In genomic region chr3:142071601-142072000, GRCm38 (mm10) we compare ENCODE assay signal across 21 mouse cellular contexts.
A peak's percentile ranks its signal among the peaks of the same experiment; 100 is the strongest.
DNase-seq lines count a peak whose midpoint lies in the region; ATAC-seq and TF ChIP-seq lines count a peak whose summit lies in the region.
"Had no signal": no experiment of that assay in that cellular context is flagged by ENCODE, and none has a peak within 500 bp of the region (broad histone marks: within the 10 kb centered on the region; RNA-seq: fewer than 3 reads in every experiment).

No protein-coding gene starts in this region.

- WGBS in limb, embryonic 14.5 days, result 72% methylated on average over 5 of the region's 5 CpGs
- 90% methylated on average over 5 of the region's 5 CpGs for WGBS in limb, embryonic 10.5 days
- 67% methylated on average over 5 of the region's 5 CpGs for WGBS in lung, postnatal 0 days

- H3K4me2 ChIP-seq in limb, embryonic 14.5 days (replicated peaks; ENCODE audit: low read depth, low read length, severe bottlenecking), result no peak overlapping the region
- H3K4me2 ChIP-seq in lung, postnatal 0 days (replicated peaks; ENCODE audit: low read depth, low read length), result no peak overlapping the region
- H3K4me2 ChIP-seq: embryonic facial prominence, embryonic 13.5 days; forebrain, embryonic 13.5 days; heart, embryonic 13.5 days had no signal

- no peak overlapping the region for H3K27ac ChIP-seq in gastrocnemius, adult 2 months
- no peak overlapping the region for H3K27ac ChIP-seq in limb, embryonic 14.5 days (replicated peaks; ENCODE audit: low read depth, low read length)
- no peak overlapping the region for H3K27ac ChIP-seq in limb, embryonic 10.5 days
- H3K27ac ChIP-seq in lung, postnatal 0 days (ENCODE audit: low read length), result no peak overlapping the region
- H3K27ac ChIP-seq: embryonic facial prominence, embryonic 13.5 days; forebrain, embryonic 13.5 days; heart, embryonic 13.5 days had no signal

- peak; percentile 12 for DNase-seq in gastrocnemius, postnatal 10 days
- no peak for DNase-seq in gastrocnemius, adult 2 months
- peak; percentile 69 for DNase-seq in limb, embryonic 14.5 days (ENCODE audit: low spot score)
- DNase-seq in limb, embryonic 10.5 days (ENCODE audit: low spot score), result no peak
- DNase-seq in lung, postnatal 0 days (ENCODE audit: low spot score), result peak; percentile 23
- no peak for DNase-seq in lung, postnatal 14 days
- DNase-seq in NIH3T3 (ENCODE audit: low read depth), result peak; percentile 9
- DNase-seq: adrenal gland, adult 2 months; cerebellum, adult 11-12 months; cerebellum, adult 9-10 months; cerebellum, postnatal 25 days; forebrain, postnatal 0 days; gastrocnemius, postnatal 36 days; heart, adult 11 months; heart, postnatal 36 days had no signal

- H3K9me3 ChIP-seq in limb, embryonic 14.5 days (ENCODE audit: control insufficient read depth, low read length), result no peaks in the 10 kb centered on the region
- no peaks in the 10 kb centered on the region for H3K9me3 ChIP-seq in limb, embryonic 10.5 days (replicated peaks)
- H3K9me3 ChIP-seq in lung, postnatal 0 days (ENCODE audit: low read length), result no peaks in the 10 kb centered on the region
- H3K9me3 ChIP-seq: embryonic facial prominence, embryonic 13.5 days; forebrain, embryonic 13.5 days; heart, embryonic 13.5 days had no signal

- H3K27me3 ChIP-seq in limb, embryonic 14.5 days (ENCODE audit: control insufficient read depth, insufficient read depth, low read length), result no peaks in the 10 kb centered on the region
- H3K27me3 ChIP-seq in limb, embryonic 10.5 days (ENCODE audit: low read depth, poor library complexity, severe bottlenecking), result no peaks in the 10 kb centered on the region
- no peaks in the 10 kb centered on the region for H3K27me3 ChIP-seq in lung, postnatal 0 days (replicated peaks; ENCODE audit: insufficient read depth, low read length)
- H3K27me3 ChIP-seq: CH12.LX; embryonic facial prominence, embryonic 13.5 days; forebrain, embryonic 13.5 days; heart, embryonic 13.5 days had no signal

- no peak for ATAC-seq in limb, embryonic 14.5 days (ENCODE audit: low FRiP score, low read depth)
- ATAC-seq in lung, postnatal 0 days, result no peak
- ATAC-seq in megakaryocyte-erythroid progenitor cell, adult 5-6 weeks (replicated peaks; ENCODE audit: low FRiP score, low TSS enrichment, poor library complexity, severe bottlenecking), result no peak
- ATAC-seq: forebrain, embryonic 13.5 days; forebrain, postnatal 0 days; hindbrain, embryonic 16.5 days had no signal

- H3K4me1 ChIP-seq in limb, embryonic 14.5 days (ENCODE audit: control insufficient read depth, insufficient read depth, low read length), result no peaks in the 10 kb centered on the region; the same call in 1 of the 2 replicates
- H3K4me1 ChIP-seq in limb, embryonic 10.5 days, result no peaks in the 10 kb centered on the region
- H3K4me1 ChIP-seq in lung, postnatal 0 days (ENCODE audit: insufficient read depth, low read depth, low read length), result no peaks in the 10 kb centered on the region
- H3K4me1 ChIP-seq: embryonic facial prominence, embryonic 13.5 days; forebrain, embryonic 13.5 days had no signal

- no peaks in the 10 kb centered on the region for H3K36me3 ChIP-seq in limb, embryonic 14.5 days (ENCODE audit: control insufficient read depth, insufficient read depth, low read length)
- H3K36me3 ChIP-seq in limb, embryonic 10.5 days, result no peaks in the 10 kb centered on the region
- no peaks in the 10 kb centered on the region for H3K36me3 ChIP-seq in lung, postnatal 0 days (ENCODE audit: insufficient read depth, low read length)
- H3K36me3 ChIP-seq: embryonic facial prominence, embryonic 13.5 days; heart, embryonic 13.5 days had no signal

- TF ChIP-seq CTCF in gastrocnemius, adult 2 months (IDR thresholded peaks at IDR 0.05), result no peak
- TF ChIP-seq CTCF in lung, postnatal 0 days (IDR thresholded peaks at IDR 0.05), result no peak

- no peak for TF ChIP-seq EP300 in lung, postnatal 0 days (IDR thresholded peaks at IDR 0.05)

- H3K9ac ChIP-seq in limb, embryonic 14.5 days (ENCODE audit: low read depth, low read length, severe bottlenecking), result no peak overlapping the region
- H3K9ac ChIP-seq in lung, postnatal 0 days (replicated peaks; ENCODE audit: low read depth), result no peak overlapping the region
- H3K9ac ChIP-seq: embryonic facial prominence, embryonic 13.5 days; forebrain, embryonic 13.5 days; forebrain, postnatal 0 days; heart, embryonic 13.5 days had no signal

- no peak overlapping the region for H3K4me3 ChIP-seq in gastrocnemius, adult 2 months
- no peak overlapping the region for H3K4me3 ChIP-seq in limb, embryonic 14.5 days (replicated peaks; ENCODE audit: low read length)
- H3K4me3 ChIP-seq in limb, embryonic 10.5 days, result no peak overlapping the region
- H3K4me3 ChIP-seq in lung, postnatal 0 days (ENCODE audit: low read depth, low read length), result no peak overlapping the region
- H3K4me3 ChIP-seq: embryonic facial prominence, embryonic 13.5 days; forebrain, embryonic 13.5 days; heart, embryonic 13.5 days had no signal

- no peak for TF ChIP-seq POLR2A in limb, embryonic 14.5 days (IDR thresholded peaks at IDR 0.05; ENCODE audit: borderline replicate concordance, extremely low read depth, insufficient read depth, insufficient read length)

- intact Hi-C loops in gastrocnemius, adult 2 months (cut with DNase I), result no loop called here

Comparison
In these comparisons a context has a peak if more than half of its experiments do, and no peak if none do; other contexts are left out.
1. DNase-seq: peak in gastrocnemius, postnatal 10 days (single experiment), limb, embryonic 14.5 days (single experiment), lung, postnatal 0 days (single experiment) and NIH3T3 (single experiment); none in gastrocnemius, adult 2 months (single experiment), limb, embryonic 10.5 days (single experiment) and lung, postnatal 14 days (single experiment).